Mouse (Mus musculus): Measurements from ENCODE around the gene Gm2696.
A peak's percentile ranks its signal among the peaks of the same experiment; 100 is the strongest.

Gene Gm2696

DNA sequence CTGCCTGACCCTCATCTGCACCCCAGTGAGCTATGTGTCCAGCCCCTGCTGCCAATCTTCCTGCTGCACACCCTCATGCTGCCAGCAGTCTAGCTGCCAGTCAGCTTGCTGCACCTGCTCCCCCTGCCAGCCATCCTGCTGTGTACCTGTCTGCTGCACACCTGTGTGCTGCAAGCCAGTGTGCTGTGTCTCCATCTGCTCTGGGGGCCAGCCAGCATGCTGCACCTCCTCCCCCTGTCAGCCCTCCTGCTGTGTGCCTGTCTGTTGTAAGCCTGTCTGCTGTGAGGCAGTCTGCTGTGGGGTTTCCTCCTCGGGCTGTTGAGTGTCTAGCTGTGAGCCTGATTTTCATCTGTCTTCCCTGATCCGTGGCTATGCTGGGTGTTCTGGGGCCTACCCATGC is 32.5 kb downstream of the Gm2696 start:
- no peak for DNase-seq (ENCODE audit: low read depth, low spot score)

DNA sequence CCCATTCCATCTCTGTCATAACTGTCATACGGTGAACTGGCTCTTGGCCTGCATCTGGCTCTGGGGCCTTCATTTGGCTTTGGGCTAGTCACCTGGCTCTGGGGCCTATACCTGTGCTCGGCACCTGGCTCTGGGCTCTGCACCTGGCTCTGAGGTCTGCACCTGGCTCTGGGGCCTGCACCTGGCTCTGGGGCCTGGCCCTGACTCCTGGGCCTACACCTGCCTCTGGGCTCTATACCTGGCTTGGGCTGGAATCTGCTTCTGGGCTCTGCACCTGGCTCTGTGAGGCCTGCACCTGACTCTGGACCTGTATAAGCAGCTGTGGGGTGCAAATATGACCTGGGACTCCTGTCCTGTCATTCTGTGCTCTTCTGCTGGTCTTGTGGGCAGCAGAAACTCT is 33.1 kb downstream of the Gm2696 start:
- no peak for DNase-seq (ENCODE audit: low read depth, low spot score)

DNA sequence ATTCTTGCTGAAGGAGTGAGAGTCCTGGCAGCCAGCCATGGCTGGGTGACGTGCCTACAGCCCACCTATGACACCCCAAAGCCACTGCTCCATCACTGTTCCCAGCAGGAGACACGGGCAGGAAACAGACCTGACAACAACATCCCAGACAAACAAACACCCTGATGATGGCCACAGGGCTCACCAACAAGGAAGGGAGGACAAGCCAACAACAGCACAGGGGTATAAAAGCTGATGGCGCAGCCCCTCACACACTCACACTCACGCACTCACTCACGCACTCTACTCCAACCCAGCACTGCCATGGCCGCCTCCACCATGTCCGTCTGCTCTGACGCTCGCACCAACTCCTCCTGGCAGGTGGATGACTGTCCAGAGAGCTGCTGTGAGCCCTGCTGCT is 38.1 kb downstream of the Gm2696 start, which contains the start of gene Gm10318:
TSS of gene Gm10318 (plus strand) at position 301 of the 400 bp plus-strand sequence.
- DNase-seq (ENCODE audit: low read depth, low spot score), result no peak

DNA sequence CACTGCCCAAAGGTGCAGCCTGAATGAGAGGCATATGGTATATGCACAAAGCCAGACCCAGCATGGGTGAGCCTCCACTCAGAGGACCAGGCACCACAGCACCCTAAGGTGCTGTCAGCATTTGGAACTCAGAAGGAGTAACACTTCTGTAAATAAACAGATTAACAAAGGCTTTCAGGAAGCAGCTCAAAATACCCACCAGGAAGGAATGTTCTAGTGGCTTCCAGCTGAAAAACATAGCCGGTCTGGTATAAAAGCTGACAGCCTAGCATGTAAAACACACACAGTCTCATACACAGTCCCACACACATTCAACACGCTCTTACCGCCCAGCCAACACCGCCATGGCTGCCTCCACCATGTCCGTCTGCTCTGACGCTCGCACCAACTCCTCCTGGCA is 47.2 kb downstream of the Gm2696 start, which contains the start of gene Gm3285:
TSS of gene Gm3285 (plus strand) at position 301 of the 400 bp plus-strand sequence.
- DNase-seq (ENCODE audit: low read depth, low spot score), result no peak

DNA sequence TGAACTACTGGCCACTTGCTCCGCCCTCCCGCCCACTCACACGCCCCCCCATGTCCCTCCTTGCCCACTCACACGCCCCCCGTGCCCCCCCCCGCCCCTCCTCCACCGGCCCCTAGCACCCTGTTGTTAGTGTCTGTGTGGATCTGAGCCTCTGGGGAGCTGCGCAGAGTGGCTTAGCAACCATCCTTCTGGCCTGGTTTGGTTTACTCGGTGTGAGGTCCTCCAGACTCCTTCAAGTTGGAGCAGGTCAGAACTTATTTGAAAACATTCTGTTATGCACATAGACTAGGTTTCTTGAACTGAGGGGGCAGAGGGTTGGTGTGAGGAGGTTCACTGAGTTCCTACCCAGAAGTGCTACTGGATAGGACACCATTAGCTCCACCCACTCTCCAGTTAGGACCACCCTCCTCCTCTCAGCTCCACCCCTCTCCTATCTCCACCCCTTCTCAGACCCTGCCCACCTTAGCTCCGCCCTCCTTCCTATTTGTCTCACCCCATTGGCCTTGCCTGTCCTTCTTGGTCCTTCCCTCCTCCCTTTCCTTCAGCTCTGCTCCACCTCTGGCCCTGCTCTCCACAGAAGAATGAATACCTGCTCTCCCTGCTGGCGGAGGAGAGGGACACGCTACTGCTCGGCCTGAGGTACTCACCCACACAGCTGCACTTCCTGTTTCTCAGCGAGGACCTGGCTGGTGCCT is 49.7 kb downstream of the Gm2696 start:
- peak; percentile 5 for DNase-seq (ENCODE audit: low read depth, low spot score)

DNA sequence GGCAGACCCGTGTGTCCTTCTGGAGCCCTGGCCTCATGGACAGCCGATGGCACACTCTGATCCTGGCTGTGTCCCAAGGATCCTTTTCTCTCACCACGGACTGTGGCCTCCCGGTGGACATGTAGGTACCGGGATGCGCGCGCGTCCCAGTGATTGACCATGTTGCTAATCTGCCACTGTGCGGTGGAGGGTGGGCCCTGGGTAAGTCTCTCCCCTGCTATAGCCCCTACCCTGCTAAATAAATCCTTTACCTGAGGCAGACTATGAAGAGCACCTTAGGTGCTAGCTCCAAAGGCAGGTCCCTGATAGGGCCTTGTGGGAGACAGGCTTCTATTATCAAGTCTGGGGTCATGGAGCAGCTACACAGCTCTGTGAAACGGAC is 50.3 kb downstream of the Gm2696 start:
- DNase-seq (ENCODE audit: low read depth, low spot score), result no peak

DNA sequence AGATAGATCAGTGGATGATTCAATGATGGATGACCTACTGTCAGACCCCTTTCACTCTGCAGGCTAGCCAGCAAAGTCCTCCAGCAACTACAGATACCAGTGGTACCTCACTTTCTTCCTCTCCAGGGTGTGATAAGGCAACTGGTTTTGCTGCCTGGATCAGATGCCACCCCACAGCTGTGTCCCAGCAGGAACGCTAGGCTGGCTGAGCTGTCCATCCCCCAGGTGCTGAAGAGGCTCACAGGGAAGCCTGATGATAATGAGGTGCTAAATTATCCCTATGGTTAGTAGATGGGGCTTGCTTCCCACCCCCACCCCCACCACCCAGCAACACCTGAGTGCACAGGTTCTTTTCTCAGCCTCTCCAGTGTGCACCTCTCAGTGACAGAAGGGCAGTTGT is 53.1 kb downstream of the Gm2696 start:
- DNase-seq (ENCODE audit: low read depth, low spot score), result peak; percentile 5

DNA sequence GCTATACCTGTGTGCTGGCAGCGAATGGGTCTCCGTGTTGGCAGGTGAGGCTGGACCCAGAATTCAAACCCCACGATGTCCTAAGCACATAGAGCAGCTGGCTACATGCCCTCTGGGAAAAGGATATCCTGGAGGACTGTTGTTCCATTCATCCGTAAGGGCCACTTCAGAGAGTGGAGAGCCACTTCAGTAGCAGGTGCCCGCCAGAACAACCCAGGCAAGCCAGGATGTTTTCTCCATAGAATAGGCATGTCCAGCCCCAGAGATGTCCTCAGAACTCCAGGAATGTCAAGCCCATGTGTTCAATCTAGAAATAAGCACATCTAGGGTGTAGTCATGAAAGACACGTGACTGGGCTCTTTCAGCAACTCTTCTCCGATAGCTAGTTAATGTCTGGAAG is 55.2 kb downstream of the Gm2696 start:
- DNase-seq (ENCODE audit: low read depth, low spot score), result no peak

DNA sequence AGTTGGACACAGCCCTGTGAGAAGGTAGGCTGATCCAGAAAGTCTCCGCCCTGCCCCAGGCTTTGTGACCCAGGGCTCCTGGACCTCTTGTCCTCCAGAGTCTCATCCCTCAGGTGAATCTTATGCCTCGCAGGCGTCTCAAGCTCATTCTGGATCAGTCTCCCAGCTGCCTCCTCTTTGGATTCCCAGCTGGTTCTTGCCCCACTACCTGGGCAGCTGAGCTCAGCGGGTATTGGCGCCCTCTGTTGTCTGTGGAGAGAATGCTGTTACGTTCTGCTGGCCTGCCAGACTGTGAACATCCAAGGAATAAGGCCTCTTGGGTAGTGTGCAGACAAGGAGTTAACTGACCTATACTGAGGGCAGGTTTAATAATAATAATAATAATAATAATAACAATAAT is 64.5 kb downstream of the Gm2696 start:
- DNase-seq (ENCODE audit: low read depth, low spot score), result no peak

DNA sequence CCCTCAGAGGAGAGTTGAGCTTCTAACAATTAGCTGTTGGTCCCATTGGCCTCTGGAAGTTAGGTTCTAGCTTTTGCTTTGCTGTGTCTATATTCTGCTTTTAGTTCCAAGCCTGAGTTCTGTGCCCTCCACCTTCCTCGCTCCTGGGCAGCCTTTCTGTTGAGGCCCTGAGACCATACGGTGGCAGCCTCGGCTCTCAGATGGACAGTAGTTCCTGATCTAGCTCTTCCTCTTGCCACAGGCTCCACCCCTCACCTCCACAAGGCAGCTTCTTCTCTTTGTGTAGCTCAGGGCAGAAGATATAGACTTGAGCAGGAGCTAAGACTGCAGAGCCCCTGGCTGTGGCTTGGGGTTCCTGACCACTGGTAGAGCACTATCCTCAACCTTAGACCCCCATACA is 65.8 kb downstream of the Gm2696 start:
- no peak for DNase-seq (ENCODE audit: low read depth, low spot score)

DNA sequence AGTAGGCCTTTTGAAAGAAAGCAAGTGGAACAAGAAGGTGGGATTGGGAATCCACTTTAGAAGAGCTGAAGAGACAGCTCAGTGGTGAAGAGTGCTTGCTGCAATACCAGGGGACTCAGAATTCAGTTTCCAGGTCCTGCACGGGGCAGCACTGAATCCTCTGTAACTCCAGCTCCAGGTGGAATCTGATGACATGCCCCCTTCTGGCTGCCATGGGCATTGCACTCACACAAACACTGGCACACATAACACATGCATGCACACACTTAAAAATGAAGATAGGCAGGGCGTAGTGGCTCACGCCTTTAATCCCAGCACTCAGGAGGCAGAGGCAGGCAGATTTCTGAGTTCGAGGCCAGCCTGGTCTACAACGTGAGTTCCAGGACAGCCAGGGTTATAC is 68.1 kb downstream of the Gm2696 start:
- DNase-seq (ENCODE audit: low read depth, low spot score), result peak; percentile 4
